Mouse (Mus musculus) intestine, embryonic 14.5 days (tissue): Measurements from ENCODE around the gene Gm8882. TPM values are rescaled to one million over a fixed set of nuclear protein-coding genes. Genes with fewer than 3 reads are reported as not detected.
"Not testable (repeated sequence)": the region's sequence is repeated elsewhere in the genome, so short reads cannot be mapped to it uniquely, and the experiment has no call there.

Experiments
- ATAC-seq: fragments of 200-750 bp; cut with Nextera tagmentation; replicated peaks from 2 replicates; pipeline ENCODE4 v1.8.0; 2017; ENCODE audit warnings: low read depth, moderate number of reproducible peaks, moderate TSS enrichment, moderate library complexity; ENCODE audit not compliant: low FRiP score, low TSS enrichment
- DNase-seq: peaks from one replicate; pipeline ENCODE4 v3.0.0-alpha.2; 2018; ENCODE audit warnings: low spot score
- H3K27ac ChIP-seq: fragments of 300-500 bp; sonication (generic); 2 replicates; pipeline ENCODE4 v1.5.1; 2014; ENCODE audit warnings: low read depth, mild to moderate bottlenecking, control low read depth
- H3K27me3 ChIP-seq: fragments of 300-500 bp; sonication (generic); replicated peaks from 2 replicates; pipeline ENCODE4 v1.6.1; 2014; ENCODE audit warnings: low read length, control low read depth; ENCODE audit not compliant: control insufficient read depth, insufficient read depth
- H3K36me3 ChIP-seq: fragments of 300-500 bp; sonication (generic); 2 replicates; pipeline ENCODE4 v1.6.1; 2014; ENCODE audit warnings: low read length, control low read depth; ENCODE audit not compliant: control insufficient read depth, insufficient read depth
- H3K4me1 ChIP-seq: fragments of 300-500 bp; sonication (generic); replicated peaks from 2 replicates; pipeline ENCODE4 v1.6.1; 2014; ENCODE audit warnings: low read length, control low read depth, mixed read lengths; ENCODE audit not compliant: control insufficient read depth, insufficient read depth
- H3K4me2 ChIP-seq: fragments of 300-500 bp; sonication (generic); 2 replicates; pipeline ENCODE4 v1.6.1; 2014; ENCODE audit warnings: low read length
- H3K4me3 ChIP-seq: fragments of 300-500 bp; sonication (generic); 2 replicates; pipeline ENCODE4 v1.5.1; 2014; ENCODE audit warnings: low read depth, low read length, control low read depth, mixed read lengths
- H3K9ac ChIP-seq: fragments of 300-500 bp; sonication (generic); 2 replicates; pipeline ENCODE4 v1.6.1; 2014; ENCODE audit warnings: mild to moderate bottlenecking, low read length
- H3K9me3 ChIP-seq: fragments of 300-500 bp; sonication (generic); 2 replicates; pipeline ENCODE4 v1.6.1; 2016; ENCODE audit warnings: low read length, control low read depth; ENCODE audit not compliant: control insufficient read depth
- WGBS: fragments of 180-500 bp; shearing (Covaris S2); extraction: QIAGEN DNeasy Blood & Tissue Kit; methylation state at CpG from one replicate; pipeline ENCODE4 v1.1.7; 2014; 5-methylcytosine and 5-hydroxymethylcytosine counted together
- polyA plus RNA-seq: library from polyadenylated mRNA; unstranded; fragments of >200 nt; fragmentation: Nextera tagmentation; extraction: Ambion mirVana; gene quantifications from 2 replicates; pipeline ENCODE4 v1.2.1, GENCODE M21; 2014

Gm8882 gene
- not detected in 2 replicates for polyA plus RNA-seq

DNA sequence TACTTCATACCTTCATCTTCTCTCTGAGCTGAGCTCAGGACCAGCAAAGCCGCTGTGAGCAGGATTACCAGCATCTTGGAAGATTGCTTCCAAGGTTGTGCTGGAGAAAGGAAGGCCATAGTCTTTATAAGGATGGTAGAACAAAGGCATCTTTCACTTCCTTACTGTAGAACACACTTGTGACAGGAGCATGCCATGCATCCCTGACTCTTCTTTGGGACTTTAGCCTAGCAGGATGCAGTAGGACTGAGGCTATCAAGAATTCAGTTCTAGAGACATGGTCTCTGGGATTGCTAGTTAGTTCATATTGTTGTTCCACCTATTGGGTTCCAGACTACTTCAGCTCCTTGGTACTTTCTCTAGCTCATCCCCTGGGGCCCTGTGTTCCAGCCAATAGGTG is at the start of gene Gm8882:
TSS of gene Gm8882 (minus strand) at position 101 of the 400 bp plus-strand sequence.
- not testable (repeated sequence) for ATAC-seq, H3K9me3 ChIP-seq, H3K4me1 ChIP-seq, H3K4me2 ChIP-seq, H3K36me3 ChIP-seq, H3K9ac ChIP-seq, H3K27me3 ChIP-seq, H3K4me3 ChIP-seq, H3K27ac ChIP-seq, DNase-seq
- WGBS: 78% methylated on average over 1 of the region's 1 CpGs

DNA sequence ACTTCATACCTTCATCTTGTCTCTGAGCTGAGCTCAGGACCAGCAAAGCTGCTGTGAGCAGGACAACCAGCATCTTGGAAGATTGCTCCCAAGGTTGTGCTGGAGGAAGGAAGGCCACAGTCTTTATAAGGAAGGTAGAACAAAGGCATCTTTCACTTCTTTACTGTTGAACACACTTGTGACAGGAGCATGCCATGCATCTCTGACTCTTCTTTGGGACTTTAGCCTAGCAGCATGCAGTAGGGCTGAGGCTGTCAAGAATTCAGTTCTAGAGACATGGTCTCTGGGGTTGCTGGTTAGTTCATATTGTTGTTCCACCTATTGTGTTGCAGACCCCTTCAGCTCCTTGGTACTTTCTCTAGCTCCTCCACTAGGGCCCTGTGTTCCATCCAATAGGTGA is 49.3 kb downstream of the Gm8882 start, which contains the start of gene Prpmp5:
TSS of gene Prpmp5 (minus strand) at position 101 of the 400 bp plus-strand sequence.
- not testable (repeated sequence) for H3K9me3 ChIP-seq, H3K9ac ChIP-seq, H3K36me3 ChIP-seq, H3K4me1 ChIP-seq, ATAC-seq, DNase-seq, H3K4me2 ChIP-seq, H3K27me3 ChIP-seq, H3K4me3 ChIP-seq, H3K27ac ChIP-seq

Other genes starting within 250 kb of the Gm8882 start
- not detected in 2 replicates for gene Prb1, start 153.6 kb downstream of the Gm8882 start, polyA plus RNA-seq
- not detected in 2 replicates for gene Prpmp5, start 49.4 kb downstream of the Gm8882 start, polyA plus RNA-seq
- not detected in 2 replicates for gene Prh1, start 205.7 kb upstream of the Gm8882 start, polyA plus RNA-seq
- not detected in 2 replicates for gene Prp2, start 231.8 kb upstream of the Gm8882 start, polyA plus RNA-seq